Mouse (Mus musculus) 3T3-L1 (cell line): ENCODE results near the gene Nprl3.
A peak's percentile ranks its signal among the peaks of the same experiment; 100 is the strongest.
"Not testable (repeated sequence)": the region's sequence is repeated elsewhere in the genome, so short reads cannot be mapped to it uniquely, and the experiment has no call there.

Source experiments
- DNase-seq: peaks from one replicate; pipeline ENCODE4 v3.0.0-alpha.2; 2015; ENCODE audit warnings: low read depth, low spot score

The Nprl3 gene

GRCm38 (mm10) chr11:32267188-32267884, at the start of gene Nprl3:
Gene Nprl3, minus strand, starts transcription at chr11:32267707.
- peak; percentile 91 for DNase-seq

- no peak for DNase-seq
Observed at GRCm38 (mm10) chr11:32316009-32316408, 48.5 kb upstream of the Nprl3 start.

GRCm38 (mm10) chr11:32309928-32310327, 42.4 kb upstream of the Nprl3 start:
- no peak for DNase-seq

- DNase-seq: no peak
Observed at GRCm38 (mm10) chr11:32309446-32309845, 41.9 kb upstream of the Nprl3 start.

- DNase-seq: no peak
Observed at GRCm38 (mm10) chr11:32307006-32307405, 39.5 kb upstream of the Nprl3 start.

- DNase-seq: no peak
Observed at GRCm38 (mm10) chr11:32303455-32303854, 35.9 kb upstream of the Nprl3 start.

GRCm38 (mm10) chr11:32302824-32303419, 35.4 kb upstream of the Nprl3 start:
- DNase-seq: no peak

- no peak for DNase-seq
Observed at GRCm38 (mm10) chr11:32301506-32301905, 34.0 kb upstream of the Nprl3 start.

GRCm38 (mm10) chr11:32300279-32301267, 33.1 kb upstream of the Nprl3 start:
- DNase-seq: no peak

- DNase-seq: peak; percentile 46
Observed at GRCm38 (mm10) chr11:32299865-32300264, 32.4 kb upstream of the Nprl3 start, which contains the start of gene Hbq1a. Gene Hbq1a, plus strand, starts transcription at chr11:32300069.

- no peak for DNase-seq
Observed at GRCm38 (mm10) chr11:32298532-32298918, 31.0 kb upstream of the Nprl3 start.

- no peak for DNase-seq
Observed at GRCm38 (mm10) chr11:32297866-32298531, 30.5 kb upstream of the Nprl3 start.

- DNase-seq: not testable (repeated sequence)
Observed at GRCm38 (mm10) chr11:32297417-32297816, 29.9 kb upstream of the Nprl3 start.

- not testable (repeated sequence) for DNase-seq
Observed at GRCm38 (mm10) chr11:32296203-32296602, 28.7 kb upstream of the Nprl3 start, which contains the start of gene Hba-a2. Gene Hba-a2, plus strand, starts transcription at chr11:32296489.

GRCm38 (mm10) chr11:32293479-32293878, 26.0 kb upstream of the Nprl3 start:
- not testable (repeated sequence) for DNase-seq

- DNase-seq: peak; percentile 46
Observed at GRCm38 (mm10) chr11:32292819-32293218, 25.3 kb upstream of the Nprl3 start.

GRCm38 (mm10) chr11:32287493-32287825, 20.0 kb upstream of the Nprl3 start:
- no peak for DNase-seq

GRCm38 (mm10) chr11:32286695-32287492, 19.4 kb upstream of the Nprl3 start, which contains the start of gene Hbq1b:
Gene Hbq1b, plus strand, starts transcription at chr11:32286965.
- peak; percentile 55 for DNase-seq

GRCm38 (mm10) chr11:32285887-32286286, 18.4 kb upstream of the Nprl3 start:
- DNase-seq: not testable (repeated sequence)

GRCm38 (mm10) chr11:32285031-32285775, 17.7 kb upstream of the Nprl3 start:
- no peak for DNase-seq
